Mouse (Mus musculus) bone marrow, adult 2 months (tissue): ENCODE measurements around the gene Tbxa2r.

Experiments
- CTCF ChIP-seq: fragments of 200-500 bp; IDR thresholded peaks from 2 replicates; pipeline ENCODE4 v1.5.1; 2011; ENCODE audit warnings: low read length, control low read depth; ENCODE audit not compliant: control insufficient read depth, insufficient read depth
- POLR2A ChIP-seq: fragments of 200-500 bp; IDR thresholded peaks from 2 replicates; pipeline ENCODE4 v1.6.1; 2011; ENCODE audit warnings: low read depth, mild to moderate bottlenecking, control low read depth, low read length, borderline replicate concordance; ENCODE audit not compliant: control insufficient read depth

- TF ChIP-seq CTCF (0 out of 2 replicates have a peak, but pooled peaks have one; percentile 9), POLR2A (peak; percentile 91; the same call in 1 of the 2 replicates)
Measured at GRCm38 (mm10) chr10:81356991-81357844, 28.7 kb downstream of the Tbxa2r start, which contains the start of gene Mfsd12.
